Mouse (Mus musculus) adrenal gland, adult 8-10 months (tissue): ENCODE measurements around the gene Rint1. TPM values are rescaled to one million over a fixed set of nuclear protein-coding genes. Genes with fewer than 3 reads are reported as not detected.
"Not testable (repeated sequence)": the region's sequence is repeated elsewhere in the genome, so short reads cannot be mapped to it uniquely, and the experiment has no call there.

Experiments used
- DNase-seq: peaks from one replicate; pipeline ENCODE4 v3.0.0; 2022
- total RNA-seq, 4 experiments: library from RNA; stranded (reverse); gene quantifications; 2 replicates each; pipeline ENCODE4 v1.2.4; 2022

Rint1 gene
- total RNA-seq, 4 experiments from 2014 or later, result 21.9 to 26.4 (median 24.3) TPM

DNA sequence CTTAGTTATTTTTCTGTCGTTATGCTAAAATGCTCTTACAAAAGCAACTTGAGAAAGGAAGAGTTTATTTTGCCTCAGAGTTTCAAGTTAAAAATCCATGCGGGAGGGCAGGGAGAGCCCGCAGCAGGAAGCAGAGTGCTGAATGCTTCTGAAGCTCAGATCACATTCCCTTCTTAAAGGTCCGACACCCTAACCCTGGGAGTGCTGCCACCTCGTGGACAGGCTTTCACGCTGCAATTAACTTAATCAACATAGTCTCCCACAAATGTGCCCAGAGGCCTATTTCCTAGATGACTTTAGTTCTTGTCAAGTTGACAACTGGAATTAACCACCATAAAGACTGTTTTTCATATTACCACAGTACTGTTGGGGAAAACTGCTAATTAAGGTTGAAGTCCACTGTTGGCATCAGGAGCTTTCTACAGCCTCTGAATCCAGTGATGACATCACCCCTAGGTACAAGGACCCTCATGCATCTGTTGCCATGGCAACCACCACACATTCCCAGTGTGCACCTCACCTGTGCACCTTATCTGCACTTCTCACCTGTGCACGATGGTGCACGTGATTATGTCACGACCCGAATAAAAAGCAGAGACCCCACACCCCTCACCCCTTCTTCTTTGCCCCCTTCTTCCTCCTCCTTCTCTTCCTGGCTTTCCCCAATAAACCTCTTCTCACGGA is 39.0 kb downstream of the Rint1 start:
- no peak for DNase-seq

DNA sequence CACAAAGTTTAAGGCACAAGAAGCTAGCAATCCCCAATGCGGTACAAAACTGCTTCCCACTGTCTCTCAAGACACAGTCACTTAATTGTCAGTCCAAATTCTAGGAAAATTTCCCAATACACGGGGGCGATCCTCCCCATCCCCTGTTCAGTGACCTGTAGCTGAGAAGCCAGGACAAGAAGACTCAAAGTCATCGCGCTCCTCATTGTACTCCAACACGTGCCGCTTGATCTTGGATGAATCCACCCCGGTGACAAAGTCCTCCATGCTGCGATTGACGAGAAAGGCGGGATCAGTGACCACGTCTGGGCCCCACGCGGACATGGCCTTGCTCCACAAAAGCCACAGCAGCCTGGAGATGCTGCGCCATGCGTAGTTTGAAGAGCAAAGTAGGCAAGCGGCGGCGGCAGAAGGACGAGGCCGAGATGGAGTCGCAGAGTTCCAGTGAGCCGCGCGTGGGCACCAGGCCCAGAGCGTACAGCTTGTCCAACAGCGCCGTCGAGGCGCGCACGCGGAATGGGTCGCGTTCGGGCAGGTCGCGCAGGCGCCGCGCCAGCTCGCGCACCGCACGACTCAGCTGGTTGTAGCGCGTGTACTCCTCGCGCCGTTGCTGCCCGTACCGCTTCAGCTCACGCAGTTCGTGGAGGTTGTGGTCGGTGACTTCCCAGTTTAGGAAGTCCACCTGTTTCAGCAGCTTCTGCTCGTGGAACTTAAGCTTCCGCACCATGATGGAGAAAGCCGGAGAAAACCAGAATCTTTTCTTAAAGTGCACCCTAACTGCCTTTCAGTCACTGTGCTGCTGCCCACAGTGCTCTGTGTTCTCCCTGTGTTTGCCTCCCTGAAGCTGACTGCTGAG is 43.6 kb downstream of the Rint1 start:
- no peak for DNase-seq

DNA sequence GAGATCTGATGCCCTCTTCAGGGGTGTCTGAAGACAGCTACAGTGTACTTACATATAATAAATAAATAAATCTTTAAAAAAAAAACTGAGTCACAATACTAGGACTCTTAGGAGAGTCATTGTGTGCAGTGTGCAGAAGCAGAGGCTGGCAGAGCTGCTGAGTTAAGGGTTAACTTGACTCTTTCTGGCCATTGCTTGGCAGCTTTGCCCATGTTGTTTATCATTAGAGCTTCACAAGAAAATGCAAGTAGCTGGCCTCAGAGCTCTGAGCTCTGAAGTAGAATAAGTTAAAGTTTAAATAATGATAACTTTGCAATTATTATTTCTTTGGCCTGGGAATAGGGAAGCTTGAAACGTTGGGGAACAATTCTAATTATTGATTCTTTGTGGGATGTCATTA is 48.2 kb downstream of the Rint1 start:
- DNase-seq, result not testable (repeated sequence)

DNA sequence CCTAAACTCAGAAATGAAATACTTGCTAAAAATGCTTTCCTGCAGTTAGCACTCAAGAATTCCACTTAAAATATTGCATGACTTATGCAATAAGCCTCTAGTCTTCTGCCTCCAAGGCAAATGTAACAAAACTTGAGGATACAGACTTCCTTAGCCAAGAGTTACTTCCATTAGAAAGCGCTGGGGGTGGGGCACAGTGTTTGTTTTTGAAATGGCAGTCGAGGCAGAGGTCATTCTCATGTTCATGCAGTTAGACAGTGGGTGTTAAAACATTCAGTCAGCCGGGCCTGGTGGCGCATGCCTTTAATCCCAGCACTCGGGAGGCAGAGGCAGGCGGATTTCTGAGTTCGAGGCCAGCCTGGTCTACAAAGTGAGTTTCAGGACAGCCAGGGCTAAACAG is 50.6 kb downstream of the Rint1 start:
- DNase-seq, result no peak

DNA sequence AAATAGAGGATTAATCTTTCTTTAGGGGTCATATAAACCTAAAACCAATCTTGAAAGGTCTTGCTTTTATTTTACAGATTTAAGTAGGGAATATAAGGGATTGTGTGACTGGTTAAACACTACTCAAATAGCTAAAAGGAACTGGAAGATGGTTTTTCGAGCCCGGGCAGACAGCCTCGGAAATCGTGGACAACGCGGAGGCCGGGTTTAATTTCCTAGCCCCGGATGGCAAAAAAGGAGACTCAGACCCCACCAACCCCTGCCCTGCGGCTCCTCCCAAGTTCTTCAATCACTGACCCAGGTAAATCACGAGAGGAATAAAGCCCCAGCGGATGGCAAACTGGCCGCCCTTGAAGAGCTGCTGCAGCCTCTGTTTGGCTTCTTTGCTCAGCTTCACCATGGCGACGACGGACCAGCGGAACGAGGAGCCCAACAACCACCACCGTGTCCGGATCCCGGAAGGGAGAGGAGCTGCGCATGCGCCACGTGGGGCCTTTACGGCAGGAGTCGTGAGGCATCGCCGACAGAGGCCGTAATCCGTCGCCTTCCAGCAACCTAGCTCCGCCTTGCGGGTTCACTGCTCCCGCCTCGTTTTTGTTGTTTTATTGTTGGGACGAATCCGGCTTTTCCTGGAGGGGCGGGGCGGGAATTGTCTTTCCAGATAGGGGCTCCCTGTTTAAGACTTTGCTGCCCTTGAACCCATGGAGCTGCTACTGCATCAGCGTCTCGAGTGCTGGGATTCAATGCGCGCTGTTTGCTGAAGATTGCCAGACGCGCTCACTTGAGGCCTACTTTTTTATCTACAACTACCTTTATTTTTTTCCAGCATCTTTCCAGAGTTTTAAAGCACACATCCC is 56.4 kb downstream of the Rint1 start, which contains the start of gene Tomm7:
Gene Tomm7, minus strand, starts transcription at position 488 of the 857 bp plus-strand sequence.
- peak; percentile 98 for DNase-seq

DNA sequence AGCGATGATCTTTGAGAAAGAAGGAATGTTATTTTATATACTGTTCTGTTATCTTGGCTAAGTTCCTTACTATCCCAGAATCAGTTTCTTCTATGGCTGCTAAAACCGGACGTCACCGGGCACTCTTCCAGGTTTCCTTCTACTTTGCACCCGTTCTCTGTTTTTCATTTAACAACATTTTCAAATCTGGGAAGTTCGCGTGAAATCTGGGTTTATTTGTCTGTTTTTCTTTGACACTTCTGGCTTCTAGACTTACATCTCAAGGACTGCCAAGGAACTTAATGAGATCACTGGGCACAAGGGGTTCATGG is 57.0 kb downstream of the Rint1 start:
- DNase-seq, result no peak

DNA sequence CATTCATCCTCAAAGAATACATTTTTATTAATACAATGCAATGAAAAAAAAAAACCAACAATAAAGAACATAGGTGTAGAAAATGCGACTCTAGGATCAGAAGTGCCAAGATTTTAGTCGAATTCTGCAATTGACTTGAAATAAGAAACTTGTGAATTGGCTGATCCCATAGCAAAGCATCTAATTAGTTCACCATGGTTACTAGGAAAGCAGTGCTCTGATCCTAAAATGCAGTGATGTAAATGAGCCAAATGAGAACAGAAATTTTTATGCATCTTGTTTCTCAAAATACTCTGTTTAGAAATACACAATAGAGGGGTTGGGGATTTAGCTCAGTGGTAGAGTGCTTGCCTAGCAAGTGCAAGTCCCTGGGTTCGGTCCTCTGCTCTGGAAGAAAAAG is 57.6 kb downstream of the Rint1 start:
- DNase-seq, result no peak

DNA sequence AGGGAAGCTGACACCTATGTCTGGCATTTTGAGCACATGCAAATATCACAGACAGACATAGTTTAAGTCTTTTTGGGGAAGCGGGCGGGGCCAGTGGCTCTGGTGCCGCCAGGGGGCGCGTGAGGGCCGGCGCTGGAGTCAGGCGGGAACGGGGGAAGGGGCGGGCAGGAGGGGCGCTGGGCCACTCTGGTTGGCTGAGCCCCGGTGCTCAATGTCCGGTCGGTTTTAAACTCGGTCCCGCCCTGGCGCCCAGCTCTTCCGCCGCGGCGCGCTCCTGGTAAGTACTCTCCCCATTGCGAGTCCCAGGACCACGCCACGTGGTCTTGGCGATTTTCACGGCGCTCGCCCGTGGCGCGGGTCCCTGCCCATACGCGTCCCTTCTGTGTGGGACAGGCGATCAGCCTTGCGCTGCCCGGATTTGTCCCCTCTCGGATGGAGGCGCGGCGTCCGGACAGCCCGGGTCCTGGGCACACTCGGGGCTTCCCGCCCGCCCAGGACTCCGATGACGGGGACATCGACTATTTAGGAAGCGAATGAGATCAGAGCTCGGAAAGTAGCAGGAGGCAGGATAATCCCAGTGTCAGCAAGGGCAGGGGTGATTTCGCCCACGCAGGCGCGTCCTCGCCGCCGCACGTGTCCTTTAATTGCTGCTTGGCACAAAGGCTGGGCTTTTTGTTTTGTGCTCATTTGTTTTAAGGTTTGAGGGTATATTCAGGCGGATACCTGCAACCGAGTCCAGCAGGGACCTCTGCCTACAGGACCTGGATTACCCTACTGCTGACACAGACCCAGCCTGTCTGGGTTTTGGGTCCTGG is 63.0 kb downstream of the Rint1 start:
- DNase-seq, result peak; percentile 85

DNA sequence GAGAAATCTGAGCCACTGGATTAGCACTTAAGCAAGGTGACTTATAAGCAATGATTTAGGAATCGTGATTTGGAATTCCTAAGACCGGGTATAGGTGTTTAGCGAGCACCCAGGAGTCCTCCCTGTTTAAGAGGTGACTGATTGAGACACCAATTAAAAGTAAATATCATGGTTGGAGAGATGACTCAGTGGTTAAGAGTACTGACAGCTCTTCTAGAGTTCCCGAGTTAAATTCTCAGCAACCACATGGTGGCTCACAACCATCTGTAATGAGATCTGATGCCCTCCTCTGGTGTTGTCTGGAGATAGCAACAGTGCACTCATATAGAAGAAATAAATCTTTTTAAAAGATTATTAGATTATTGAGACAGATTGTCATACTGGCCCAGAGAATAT is 63.6 kb downstream of the Rint1 start:
- DNase-seq, result not testable (repeated sequence)

DNA sequence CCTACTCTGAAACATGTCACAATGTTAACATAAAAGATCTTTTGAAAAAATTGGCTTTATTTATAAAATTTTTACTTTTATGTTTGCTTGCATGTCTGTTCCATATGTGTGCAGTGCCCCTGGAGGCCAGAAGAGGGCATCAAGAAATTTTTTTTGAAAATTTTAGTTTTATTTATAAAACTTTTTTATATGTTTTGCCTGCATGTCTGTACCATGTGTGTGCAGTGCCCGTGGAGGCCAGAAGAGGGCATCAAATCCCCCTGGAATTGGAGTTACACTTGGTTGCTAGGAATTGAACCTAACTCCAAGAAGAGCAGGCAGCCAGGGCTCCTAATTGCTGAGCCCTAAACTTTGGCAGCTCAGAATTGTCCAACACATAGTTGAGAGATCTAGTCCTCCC is 65.4 kb downstream of the Rint1 start:
- not testable (repeated sequence) for DNase-seq

DNA sequence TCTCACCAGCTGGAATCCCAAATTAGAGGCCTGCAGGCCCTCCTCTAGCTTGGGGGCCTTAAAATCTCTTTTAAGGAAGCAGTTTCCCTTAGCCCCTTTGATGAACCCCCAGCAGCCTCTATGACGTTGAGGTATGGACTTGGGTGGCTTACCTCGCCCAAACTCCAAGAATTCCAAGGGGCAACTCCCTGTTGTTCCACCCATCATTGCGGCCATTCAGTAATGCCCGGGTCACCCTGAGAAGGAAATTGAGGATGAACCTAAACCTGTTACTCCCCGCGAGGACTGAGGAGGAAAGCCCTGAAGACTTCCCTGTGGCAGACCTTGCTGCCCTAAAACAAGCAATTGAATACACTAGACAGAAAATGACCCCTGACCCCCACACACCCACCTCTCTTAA is 68.0 kb downstream of the Rint1 start:
- DNase-seq, result no peak

DNA sequence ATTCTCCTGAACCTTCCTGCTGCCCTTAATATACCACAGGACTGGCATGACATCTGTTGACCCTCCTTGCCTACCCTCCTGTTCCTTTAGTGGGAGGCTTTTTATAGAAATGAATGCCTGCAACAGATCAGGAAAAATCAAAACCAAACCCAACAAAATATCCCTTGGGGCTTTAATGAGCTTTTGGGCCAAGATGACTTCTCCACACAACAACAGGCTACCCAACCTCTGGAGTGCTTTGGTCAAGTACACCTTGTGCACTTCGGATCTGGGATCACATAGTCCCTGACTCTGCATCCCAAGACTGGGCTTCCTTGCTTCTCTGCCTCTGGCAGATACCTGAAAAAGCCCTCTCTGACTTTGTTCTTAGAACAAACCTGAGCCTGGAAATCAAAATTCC is 68.7 kb downstream of the Rint1 start:
- no peak for DNase-seq

DNA sequence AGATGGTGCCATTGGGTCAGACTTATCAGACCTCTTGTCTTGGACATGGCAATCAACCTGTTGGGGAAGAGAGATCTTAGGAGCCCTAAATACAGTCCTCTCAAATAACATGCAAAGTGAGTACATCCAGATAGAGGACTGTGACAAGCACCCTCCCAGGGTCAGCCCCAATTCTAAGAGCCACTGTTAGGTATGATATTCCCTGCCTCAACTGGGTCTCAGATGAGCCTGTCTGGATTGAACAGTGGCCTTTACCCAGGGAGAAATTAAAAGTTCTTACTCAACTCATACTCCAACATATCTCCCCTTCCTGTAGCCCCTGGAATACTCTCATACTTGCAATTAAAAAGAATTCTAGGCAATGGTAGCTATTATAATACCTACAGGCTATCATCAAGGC is 69.7 kb downstream of the Rint1 start:
- DNase-seq, result no peak

DNA sequence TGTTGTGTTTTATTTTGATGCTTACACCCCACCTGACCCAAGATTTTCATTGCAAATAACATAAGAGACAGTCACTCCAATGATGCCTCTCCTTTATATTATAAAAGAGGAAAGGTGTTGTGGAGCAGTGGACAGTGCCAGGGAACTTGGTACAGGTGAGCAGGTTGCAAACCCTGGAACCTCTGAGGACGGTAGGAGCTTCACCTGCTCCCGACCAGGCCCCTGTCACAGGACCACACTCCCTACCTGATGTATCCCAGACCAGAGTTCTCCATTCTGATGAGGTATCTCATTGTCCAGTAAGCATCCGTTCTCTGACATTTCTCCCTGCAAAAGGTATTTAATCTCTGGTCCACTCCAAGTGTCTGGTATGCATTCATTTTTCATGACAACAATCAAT is 70.5 kb downstream of the Rint1 start:
- no peak for DNase-seq

DNA sequence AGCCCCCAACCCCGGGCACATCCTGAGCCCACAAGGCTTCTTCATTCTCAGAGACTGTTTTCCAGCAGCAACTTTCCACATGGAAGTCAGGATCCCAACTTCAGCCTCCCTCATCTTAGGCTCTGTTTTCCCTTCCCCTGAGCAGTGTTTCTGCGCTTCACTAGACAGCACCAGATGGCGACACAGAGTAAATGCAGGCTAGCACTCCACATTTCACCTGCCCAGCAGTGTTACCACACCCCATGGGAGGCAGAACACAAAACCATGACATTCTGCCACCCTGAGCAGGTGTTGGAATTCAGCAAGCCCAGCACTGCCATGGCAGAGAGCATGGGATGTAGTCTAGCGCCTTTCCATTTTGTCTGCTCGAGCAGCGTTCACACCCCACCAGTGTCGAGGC is 71.1 kb downstream of the Rint1 start:
- DNase-seq, result no peak

DNA sequence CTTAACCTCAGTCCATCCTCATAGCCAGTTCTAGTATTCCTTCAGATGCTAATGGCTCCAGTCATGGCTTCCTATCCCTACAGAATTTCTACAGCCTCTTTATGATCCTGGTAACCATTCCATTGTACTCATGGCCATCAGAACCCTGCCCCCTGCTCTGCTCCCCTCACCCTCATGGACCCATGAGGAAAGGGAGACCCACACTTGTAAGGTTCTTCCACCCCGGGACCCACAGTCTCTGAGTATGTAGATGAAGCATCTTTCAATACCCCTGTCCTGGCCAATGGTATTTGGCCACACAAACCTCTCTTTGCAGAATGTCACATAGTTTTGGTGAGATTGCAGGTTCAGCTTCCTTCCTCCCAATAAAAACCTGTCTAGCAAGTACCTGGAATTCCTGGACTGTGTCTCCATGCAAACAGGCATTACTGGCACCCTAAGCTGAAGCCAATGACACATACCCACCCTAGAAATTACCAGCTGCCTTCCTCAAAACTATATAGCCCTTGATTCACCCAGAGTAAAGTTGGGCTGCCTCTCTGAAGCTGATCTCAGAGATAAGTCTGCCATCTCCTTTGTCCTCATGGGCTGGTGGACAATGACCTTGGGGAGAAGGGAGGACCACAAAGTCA is 71.7 kb downstream of the Rint1 start:
- DNase-seq, result no peak

DNA sequence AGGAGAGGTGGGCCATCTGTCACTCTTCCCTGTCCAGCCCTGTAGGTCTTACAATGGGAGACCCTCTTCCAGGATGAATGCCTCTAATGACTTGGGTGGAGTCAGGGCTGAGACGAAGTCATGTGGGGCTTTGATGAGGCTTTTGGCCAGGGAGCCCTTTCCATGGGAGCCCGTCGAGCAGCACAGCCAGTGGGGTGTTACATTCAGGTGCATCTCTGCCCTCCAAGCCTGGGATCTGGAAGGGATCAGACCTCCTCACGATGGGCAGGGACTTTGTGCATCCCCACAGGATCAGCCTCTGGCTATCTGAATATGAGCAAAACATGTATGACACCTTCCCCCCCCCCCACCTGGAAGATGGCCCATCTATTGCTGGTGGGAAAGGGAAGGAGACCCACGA is 72.4 kb downstream of the Rint1 start:
- no peak for DNase-seq

DNA sequence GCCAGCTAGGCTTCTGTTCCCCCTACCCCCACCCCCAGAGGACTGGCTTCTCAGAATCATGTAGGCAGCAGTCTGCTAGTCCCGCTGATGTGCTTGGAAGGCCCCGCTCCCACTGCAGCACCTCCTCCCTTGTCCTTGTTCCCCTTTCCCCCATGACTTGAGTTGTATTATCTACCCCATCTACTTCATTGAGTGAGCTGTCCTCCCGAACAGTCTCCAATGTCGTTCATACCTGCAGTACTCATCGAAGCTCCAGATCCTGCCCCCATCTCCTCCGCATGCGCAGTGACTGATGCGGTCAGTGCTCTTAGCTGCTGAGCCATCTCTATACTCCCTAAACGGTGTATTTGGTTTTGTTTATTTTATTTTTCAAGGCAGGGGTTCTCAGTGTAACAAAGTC is 74.2 kb downstream of the Rint1 start:
- DNase-seq, result no peak

DNA sequence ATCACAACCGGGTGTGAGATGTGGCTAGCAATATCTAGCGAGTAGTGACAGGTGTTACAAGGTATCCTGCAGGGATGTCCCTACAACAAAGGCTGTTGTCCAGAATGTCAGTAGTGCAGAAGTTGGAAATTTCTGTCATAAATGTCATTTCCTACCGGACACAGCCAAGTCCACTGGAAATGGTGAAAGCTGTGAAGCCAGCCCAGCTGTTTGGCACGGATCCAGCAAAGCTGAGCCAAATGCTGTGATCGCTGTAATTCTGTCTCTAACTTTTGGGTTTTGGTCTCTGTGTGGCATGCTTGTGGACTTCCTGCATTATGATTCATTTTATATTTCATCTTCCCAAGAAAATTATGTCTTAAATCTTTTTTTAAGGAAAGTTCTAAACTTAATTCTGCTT is 74.8 kb downstream of the Rint1 start:
- DNase-seq, result no peak

DNA sequence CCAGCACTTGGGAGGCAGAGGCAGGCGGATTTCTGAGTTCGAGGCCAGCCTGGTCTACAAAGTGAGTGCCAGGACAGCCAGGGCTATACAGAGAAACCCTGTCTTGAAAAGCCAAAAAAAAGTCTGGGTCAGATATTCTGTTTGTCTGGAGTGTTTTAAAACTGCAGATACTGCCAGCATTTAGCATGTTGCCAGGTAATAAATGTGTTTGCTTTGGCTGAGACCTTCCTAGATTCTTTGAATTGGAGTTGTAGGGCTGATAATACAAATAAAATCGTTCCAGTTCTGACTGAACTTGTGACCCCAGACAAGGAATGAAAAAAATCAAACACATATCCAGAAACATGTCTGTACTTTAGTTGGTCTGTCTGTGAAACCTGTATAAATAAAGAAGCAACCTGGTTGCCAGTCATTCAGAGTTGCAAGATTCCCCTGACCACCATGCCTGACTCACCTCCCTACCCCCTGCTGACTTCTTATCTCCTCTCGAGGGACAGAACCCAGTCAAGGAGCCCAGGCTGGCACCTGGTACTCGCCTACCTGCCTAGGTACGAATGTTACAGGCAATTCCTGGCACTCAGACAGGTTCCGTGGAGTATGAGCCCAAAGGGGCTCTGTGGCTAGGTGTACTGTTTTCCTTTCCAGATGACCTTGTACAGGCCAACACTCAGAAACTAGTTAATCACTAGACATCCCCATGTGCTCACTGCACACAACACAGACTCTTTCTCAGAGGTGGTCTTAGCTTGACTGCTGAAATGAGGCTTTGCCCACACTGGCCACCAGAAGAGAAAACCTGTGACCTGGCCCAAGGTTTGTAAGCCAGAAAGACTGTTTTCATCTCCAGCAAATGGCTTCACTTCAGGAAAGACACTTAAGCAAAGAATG is 75.9 kb downstream of the Rint1 start:
- no peak for DNase-seq
